Mouse (Mus musculus) hindbrain, embryonic 14.5 days (tissue): ENCODE results near the gene Plch2. TPM values are rescaled to one million over a fixed set of nuclear protein-coding genes. Genes with fewer than 3 reads are reported as not detected.

Experiments used
- ATAC-seq: fragments of 200-750 bp; cut with Nextera tagmentation; 2 replicates; pipeline ENCODE4 v1.8.0; 2017; ENCODE audit warnings: moderate number of reproducible peaks, mild to moderate bottlenecking, moderate TSS enrichment, moderate library complexity; ENCODE audit not compliant: low FRiP score
- DNase-seq: peaks from one replicate; pipeline ENCODE4 v3.0.0-alpha.2; 2015; ENCODE audit warnings: low spot score
- H3K27ac ChIP-seq: fragments of 300-500 bp; sonication (generic); 2 replicates; pipeline ENCODE4 v1.5.1; 2014; ENCODE audit warnings: mild to moderate bottlenecking, moderate library complexity
- H3K27me3 ChIP-seq: fragments of 300-500 bp; sonication (generic); 2 replicates; pipeline ENCODE4 v1.6.1; 2014; ENCODE audit warnings: mild to moderate bottlenecking, low read length, mixed read lengths; ENCODE audit not compliant: control insufficient read depth, insufficient read depth
- H3K36me3 ChIP-seq: fragments of 300-500 bp; sonication (generic); replicated peaks from 2 replicates; pipeline ENCODE4 v1.6.1; 2014; ENCODE audit not compliant: control insufficient read depth, insufficient read depth
- H3K4me1 ChIP-seq: fragments of 300-500 bp; sonication (generic); replicated peaks from 2 replicates; pipeline ENCODE4 v1.6.1; 2014; ENCODE audit warnings: antibody characterized with exemption, low read length, mixed read lengths; ENCODE audit not compliant: control insufficient read depth, insufficient read depth
- H3K4me2 ChIP-seq: fragments of 300-500 bp; sonication (generic); replicated peaks from 2 replicates; pipeline ENCODE4 v1.6.1; 2014; ENCODE audit warnings: mild to moderate bottlenecking, moderate library complexity
- H3K4me3 ChIP-seq: fragments of 300-500 bp; sonication (generic); replicated peaks from 2 replicates; pipeline ENCODE4 v1.5.1; 2014; ENCODE audit warnings: mild to moderate bottlenecking, low read length
- H3K9ac ChIP-seq: fragments of 300-500 bp; sonication (generic); 2 replicates; pipeline ENCODE4 v1.6.1; 2014
- H3K9me3 ChIP-seq: fragments of 300-500 bp; sonication (generic); 2 replicates; pipeline ENCODE4 v1.6.1; 2016; ENCODE audit warnings: low read length; ENCODE audit not compliant: control insufficient read depth
- WGBS: fragments of 180-500 bp; shearing (Covaris S2); extraction: QIAGEN DNeasy Blood & Tissue Kit; methylation state at CpG from one replicate; pipeline ENCODE4 v1.1.7; 2014; 5-methylcytosine and 5-hydroxymethylcytosine counted together
- polyA plus RNA-seq: library from polyadenylated mRNA; unstranded; fragments of >200 nt; fragmentation: Nextera tagmentation; extraction: Ambion mirVana; gene quantifications from 2 replicates; pipeline ENCODE4 v1.2.1, GENCODE M21; 2014

Plch2 gene
- polyA plus RNA-seq, 1 experiment from 2014 or later = 13.4 TPM

DNA sequence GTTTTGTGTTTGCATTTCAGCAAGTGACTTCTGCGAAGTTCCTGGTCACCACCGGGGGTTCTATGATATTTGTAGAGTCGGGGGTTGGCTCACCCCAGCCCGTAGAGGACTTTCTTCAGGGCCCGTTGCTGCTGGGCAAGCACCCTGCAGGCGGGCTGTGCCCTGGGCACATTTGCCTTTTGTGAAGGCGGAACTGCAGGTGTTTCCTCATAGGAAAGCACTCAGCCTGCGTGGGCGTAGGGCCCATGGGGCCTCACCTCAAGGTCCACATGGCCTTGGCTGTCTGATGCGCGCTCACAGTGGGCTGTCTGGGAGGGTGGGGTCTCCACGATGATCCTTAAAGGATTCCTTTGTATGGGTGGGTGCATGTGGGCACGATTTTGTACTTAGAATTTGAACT lies 94.7 kb downstream of the Plch2 start:
- no peak for ATAC-seq
- Histone ChIP-seq H3K36me3 (no peaks in the 10 kb centered on the region), H3K4me2 (peak overlapping the region; percentile 80), H3K4me3 (peak overlapping the region; percentile 65), H3K27me3 (peaks cover 20% of the 10 kb centered on the region), H3K27ac (peak overlapping the region; percentile 91), H3K4me1 (peaks cover 70% of the 10 kb centered on the region), H3K9me3 (no peaks in the 10 kb centered on the region), H3K9ac (peak overlapping the region; percentile 81)
- no peak for DNase-seq
- WGBS = 5% methylated on average over 13 of the region's 13 CpGs

DNA sequence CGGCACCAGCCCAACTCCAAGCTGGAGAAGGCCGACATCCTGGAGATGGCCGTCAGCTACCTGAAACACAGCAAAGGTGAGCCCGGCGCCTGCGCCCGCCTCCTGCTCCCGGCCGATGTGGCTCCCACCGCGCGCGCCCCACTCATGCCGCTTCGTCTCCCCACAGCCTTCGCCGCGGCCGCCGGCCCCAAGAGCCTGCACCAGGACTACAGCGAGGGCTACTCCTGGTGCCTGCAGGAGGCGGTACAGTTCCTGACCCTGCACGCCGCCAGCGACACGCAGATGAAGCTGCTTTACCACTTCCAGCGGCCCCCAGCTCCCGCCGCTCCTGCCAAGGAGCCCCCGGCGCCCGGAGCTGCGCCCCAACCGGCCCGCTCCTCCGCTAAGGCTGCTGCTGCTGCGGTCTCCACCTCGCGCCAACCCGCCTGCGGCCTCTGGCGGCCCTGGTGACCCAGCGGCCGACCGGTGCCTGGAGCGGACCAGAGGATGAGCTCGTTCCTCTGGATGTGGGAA lies 95.3 kb downstream of the Plch2 start:
- Histone ChIP-seq H3K4me1 (peaks cover 64% of the 10 kb centered on the region), H3K27me3 (peaks cover 20% of the 10 kb centered on the region), H3K9ac (peak overlapping the region; percentile 81), H3K36me3 (no peaks in the 10 kb centered on the region), H3K27ac (peak overlapping the region; percentile 91), H3K4me3 (peak overlapping the region; percentile 65), H3K9me3 (no peaks in the 10 kb centered on the region), H3K4me2 (peak overlapping the region; percentile 80)
- DNase-seq (no peak), ATAC-seq (no peak)
- under 1% methylated on average over 45 of the region's 47 CpGs for WGBS

DNA sequence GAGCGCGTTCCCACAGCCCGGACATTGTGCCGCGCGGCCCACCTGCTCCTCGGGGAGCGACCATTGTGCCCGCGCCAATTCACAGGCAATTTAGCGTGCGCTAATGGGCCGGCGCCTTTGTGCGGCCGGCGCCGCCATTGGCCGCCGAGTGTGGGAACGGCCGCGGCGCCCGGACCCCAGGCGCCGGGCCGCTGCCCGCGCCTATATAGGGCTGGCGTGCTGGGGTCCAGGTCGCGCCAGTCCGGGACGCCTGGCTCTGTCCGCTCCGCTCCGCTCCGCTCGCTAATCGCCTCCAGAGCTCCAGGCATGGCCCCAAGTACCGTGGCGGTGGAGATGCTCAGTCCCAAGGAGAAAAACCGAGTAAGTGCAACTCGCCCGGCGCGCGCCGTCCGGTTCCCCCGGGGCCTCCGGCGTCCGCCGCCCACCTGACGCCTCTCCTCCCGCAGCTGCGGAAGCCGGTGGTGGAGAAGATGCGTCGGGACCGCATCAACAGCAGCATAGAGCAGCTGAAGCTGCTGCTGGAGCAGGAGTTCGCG lies 95.8 kb downstream of the Plch2 start, which contains the start of gene Hes5:
Gene Hes5, plus strand, starts transcription at position 234 of the 536 bp plus-strand sequence.
- no peaks in the 10 kb centered on the region for H3K9me3 ChIP-seq
- 2% methylated on average over 62 of the region's 65 CpGs for WGBS
- peak within 1 kb of the TSS; percentile 80 for H3K4me2 ChIP-seq
- H3K27ac ChIP-seq = peak within 1 kb of the TSS; percentile 91
- H3K9ac ChIP-seq = peak within 1 kb of the TSS; percentile 81
- DNase-seq (peak; percentile 75), ATAC-seq (peak; percentile 64)
- no peaks in the 10 kb centered on the region for H3K36me3 ChIP-seq
- H3K4me1 ChIP-seq = peaks cover 60% of the 10 kb centered on the region
- H3K27me3 ChIP-seq = peaks cover 20% of the 10 kb centered on the region
- peak within 1 kb of the TSS; percentile 65 for H3K4me3 ChIP-seq

DNA sequence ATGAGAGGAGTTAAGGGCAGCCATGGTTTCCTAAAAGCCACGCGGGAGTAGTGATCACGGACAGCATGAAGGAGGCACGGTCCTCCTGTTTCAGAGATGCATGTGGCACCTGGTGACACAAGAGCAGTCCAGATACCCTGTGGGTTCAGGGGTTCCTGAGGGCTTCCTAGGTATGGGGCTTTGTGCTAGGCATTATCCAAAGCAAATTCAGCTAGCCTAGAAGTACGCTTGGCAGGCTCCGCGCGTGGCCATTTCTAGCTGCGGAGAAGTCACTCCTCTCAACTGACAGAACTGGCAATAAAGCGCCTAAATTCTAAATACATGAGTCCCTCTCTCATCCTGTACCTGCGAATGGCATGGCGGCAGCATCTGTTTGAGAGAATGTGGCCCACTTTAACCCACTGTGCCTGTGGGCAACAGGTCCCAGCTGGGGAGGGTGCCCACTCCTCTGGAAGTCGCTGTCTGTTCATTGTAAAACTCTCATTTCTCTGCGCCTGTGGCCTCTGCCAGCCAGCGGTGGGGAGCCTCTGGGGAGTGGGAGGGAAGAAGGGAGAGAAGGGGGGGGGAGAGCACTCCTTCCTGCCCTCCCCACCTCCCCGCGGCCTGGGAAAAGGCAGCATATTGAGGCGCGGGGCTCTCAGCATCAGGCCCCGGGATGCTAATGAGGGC lies 96.4 kb downstream of the Plch2 start:
- 8% methylated on average over 18 of the region's 20 CpGs for WGBS
- peak overlapping the region; percentile 91 for H3K27ac ChIP-seq
- H3K27me3 ChIP-seq = peaks cover 20% of the 10 kb centered on the region
- H3K4me3 ChIP-seq = peak overlapping the region; percentile 65
- H3K9ac ChIP-seq = peak overlapping the region; percentile 81
- DNase-seq = no peak
- H3K9me3 ChIP-seq = no peaks in the 10 kb centered on the region
- H3K4me1 ChIP-seq = peaks cover 54% of the 10 kb centered on the region
- H3K36me3 ChIP-seq = no peaks in the 10 kb centered on the region
- H3K4me2 ChIP-seq = peak overlapping the region; percentile 80
- peak; percentile 70; the same call in 1 of the 2 replicates for ATAC-seq

DNA sequence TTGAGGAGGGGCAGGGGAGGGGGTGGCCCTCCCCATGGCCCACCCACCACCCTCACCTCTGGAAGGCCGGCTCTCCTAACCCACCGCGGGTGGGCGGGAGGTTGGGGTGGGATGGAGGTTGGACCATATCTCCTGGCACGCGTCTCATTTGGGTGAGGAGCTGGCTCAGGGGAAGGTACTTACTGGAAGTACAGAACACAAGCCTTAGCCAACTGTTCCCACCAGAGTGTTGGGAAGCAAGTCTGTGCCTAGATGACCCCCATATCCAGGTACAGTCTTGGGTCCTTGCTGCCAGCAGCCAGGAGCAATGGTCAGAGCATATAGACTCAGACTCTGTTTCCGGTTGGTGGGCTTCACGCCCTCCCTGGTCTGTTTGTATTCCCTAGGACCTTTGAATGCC lies 98.0 kb downstream of the Plch2 start:
- Histone ChIP-seq H3K4me2 (peak overlapping the region; percentile 38), H3K9me3 (no peaks in the 10 kb centered on the region), H3K4me1 (peaks cover 51% of the 10 kb centered on the region), H3K4me3 (no peak overlapping the region), H3K36me3 (no peaks in the 10 kb centered on the region), H3K9ac (no peak overlapping the region), H3K27me3 (peaks cover 20% of the 10 kb centered on the region), H3K27ac (no peak overlapping the region)
- ATAC-seq (no peak), DNase-seq (no peak)
- WGBS = 6% methylated on average over 8 of the region's 8 CpGs

DNA sequence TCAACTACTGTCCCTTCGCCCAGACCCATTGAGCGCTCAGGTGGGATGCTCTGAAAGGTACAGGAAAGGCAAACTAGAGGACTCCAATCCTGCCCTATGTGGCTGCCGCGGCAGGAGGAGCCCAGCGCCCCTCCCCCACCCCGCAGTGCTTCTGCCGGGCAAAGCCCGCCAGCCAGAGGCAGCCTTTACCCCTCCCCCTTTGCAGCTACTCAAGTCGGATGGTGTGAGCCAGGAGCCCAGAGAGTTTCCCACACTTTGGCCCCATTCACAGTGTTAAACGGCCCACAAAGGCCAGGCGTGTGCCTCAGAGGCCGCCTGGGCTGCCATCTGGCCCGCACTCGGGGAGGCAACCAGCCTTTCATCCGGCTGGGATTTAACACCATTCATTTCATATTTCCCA lies 98.4 kb downstream of the Plch2 start:
- Histone ChIP-seq H3K27ac (no peak overlapping the region), H3K27me3 (peaks cover 20% of the 10 kb centered on the region), H3K4me2 (peak overlapping the region; percentile 38), H3K4me1 (peaks cover 46% of the 10 kb centered on the region), H3K4me3 (no peak overlapping the region), H3K9ac (no peak overlapping the region), H3K36me3 (no peaks in the 10 kb centered on the region), H3K9me3 (no peaks in the 10 kb centered on the region)
- peak; percentile 49; the same call in 1 of the 2 replicates for ATAC-seq
- 2% methylated on average over 15 of the region's 15 CpGs for WGBS
- DNase-seq = peak; percentile 75

DNA sequence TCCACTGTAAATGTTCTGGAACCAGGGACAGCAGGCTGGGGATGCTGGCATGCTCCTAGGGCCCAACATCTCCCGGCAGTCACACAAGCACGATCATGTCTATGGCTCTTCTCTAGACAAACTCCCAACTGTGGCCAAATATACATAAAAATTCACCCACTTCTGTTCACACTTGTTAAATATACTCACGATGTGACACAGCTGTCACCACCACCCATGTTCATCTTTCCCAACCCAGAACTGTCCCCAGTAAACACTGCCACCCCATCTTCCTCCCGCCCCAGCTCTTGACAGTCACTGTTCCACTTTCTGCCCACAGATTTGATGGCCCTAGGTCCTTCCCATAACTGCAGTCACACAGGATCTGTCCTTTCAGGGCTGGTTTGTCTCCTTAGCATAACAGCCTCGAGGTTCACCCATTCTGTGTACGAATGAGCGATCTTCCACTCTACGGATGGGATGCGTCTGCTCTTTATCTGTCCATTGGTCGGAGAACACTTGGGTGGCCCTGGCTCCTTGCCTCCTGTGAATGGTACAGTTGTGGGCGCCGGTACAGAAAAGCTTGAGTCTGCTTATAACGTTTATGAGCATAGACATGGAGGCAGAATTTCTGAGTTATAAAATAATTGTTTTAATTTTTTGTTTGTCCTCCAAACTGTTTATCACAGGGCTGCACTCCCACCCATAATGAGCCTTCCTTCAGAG lies 99.1 kb downstream of the Plch2 start:
- peaks cover 20% of the 10 kb centered on the region for H3K27me3 ChIP-seq
- DNase-seq = no peak

DNA sequence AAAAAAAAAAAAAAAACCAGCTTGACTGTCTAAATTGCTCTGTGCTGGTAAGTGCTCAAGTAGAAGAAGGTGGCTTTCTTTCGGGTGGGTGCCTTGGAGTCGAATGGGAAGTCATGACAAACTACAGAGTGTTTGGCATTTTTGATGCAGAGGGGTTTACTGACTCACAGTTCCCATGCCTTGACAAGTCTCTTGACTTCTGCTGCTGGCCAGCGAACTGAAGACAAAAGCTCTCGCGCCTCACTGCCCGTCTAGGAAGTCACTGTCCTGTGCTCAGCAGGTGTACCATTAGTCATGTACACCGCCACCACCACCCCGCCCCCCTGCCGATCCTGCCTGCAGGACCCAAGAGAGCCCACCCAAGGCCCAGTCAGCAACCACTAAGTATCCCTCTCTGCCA lies 100.0 kb downstream of the Plch2 start:
- ATAC-seq (no peak), DNase-seq (no peak)
- 20% methylated on average over 9 of the region's 9 CpGs for WGBS
- no peaks in the 10 kb centered on the region for H3K36me3 ChIP-seq
- H3K27me3 ChIP-seq = peaks cover 15% of the 10 kb centered on the region
- no peak overlapping the region for H3K27ac ChIP-seq
- H3K9ac ChIP-seq = no peak overlapping the region
- H3K9me3 ChIP-seq = no peaks in the 10 kb centered on the region
- H3K4me3 ChIP-seq = no peak overlapping the region
- H3K4me2 ChIP-seq = no peak overlapping the region
- H3K4me1 ChIP-seq = peaks cover 37% of the 10 kb centered on the region

More for the DNA sequence above, 99.1 kb downstream of the Plch2 start:
- WGBS = 24% methylated on average over 13 of the region's 13 CpGs
- ATAC-seq = no peak
- Histone ChIP-seq H3K36me3 (no peaks in the 10 kb centered on the region), H3K4me3 (no peak overlapping the region), H3K4me1 (peaks cover 45% of the 10 kb centered on the region), H3K4me2 (peak overlapping the region; percentile 38), H3K27ac (no peak overlapping the region), H3K9ac (no peak overlapping the region), H3K9me3 (no peaks in the 10 kb centered on the region)
